Mouse (Mus musculus) frontal cortex, postnatal 25 days (tissue): ENCODE results near the gene Tbcb.
"Not testable (repeated sequence)": the region's sequence is repeated elsewhere in the genome, so short reads cannot be mapped to it uniquely, and the experiment has no call there.

Source experiments
- DNase-seq, 2 experiments: peaks; one replicate each; pipeline ENCODE4 v3.0.0; 2022; ENCODE audit warnings: low spot score in 2 of 2

Gene Tbcb

DNA sequence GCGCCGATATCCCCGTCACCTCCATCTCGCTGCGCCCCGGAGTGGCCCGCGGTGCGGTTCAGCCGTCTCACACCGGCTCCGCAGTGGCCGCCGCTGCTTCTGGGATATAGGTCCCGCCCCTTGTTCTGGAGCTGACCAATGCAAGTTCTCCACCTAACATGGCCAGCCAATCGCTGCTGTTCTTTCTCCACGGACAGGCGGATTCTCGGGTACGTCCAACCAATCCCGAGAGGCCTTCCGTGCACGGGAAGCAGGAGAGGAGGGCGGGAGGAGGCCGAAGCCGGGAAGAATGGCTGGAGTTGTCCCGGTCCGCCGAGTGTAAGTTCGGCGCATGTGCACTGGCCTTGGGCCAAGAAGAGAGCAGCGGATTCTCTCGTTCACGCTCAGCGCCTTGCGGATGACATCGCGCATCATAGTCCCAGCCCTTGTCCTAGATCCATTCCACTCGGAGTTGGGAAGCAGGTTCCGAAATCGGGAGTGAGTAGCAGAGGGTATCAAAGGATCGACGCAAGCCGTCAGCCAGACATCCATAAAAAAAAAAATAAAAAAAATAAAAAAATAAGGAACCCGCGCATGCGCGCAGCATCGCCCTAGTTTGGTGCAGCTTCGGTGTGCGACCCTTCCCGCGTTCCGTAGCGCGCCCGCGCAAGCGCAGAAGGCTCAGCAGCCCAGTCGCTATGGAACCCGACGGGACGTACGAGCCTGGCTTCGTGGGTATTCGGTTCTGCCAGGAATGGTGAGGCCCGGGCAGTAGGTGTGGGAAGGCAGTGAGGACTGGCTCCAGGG, at the start of gene Tbcb, which contains the start of gene Polr2i:
TSS of gene Tbcb (minus strand) at position 604 of the 786 bp plus-strand sequence.
TSS of gene Polr2i (plus strand) at position 280 of the 786 bp plus-strand sequence.
- DNase-seq = peak; percentile 96 to 98

DNA sequence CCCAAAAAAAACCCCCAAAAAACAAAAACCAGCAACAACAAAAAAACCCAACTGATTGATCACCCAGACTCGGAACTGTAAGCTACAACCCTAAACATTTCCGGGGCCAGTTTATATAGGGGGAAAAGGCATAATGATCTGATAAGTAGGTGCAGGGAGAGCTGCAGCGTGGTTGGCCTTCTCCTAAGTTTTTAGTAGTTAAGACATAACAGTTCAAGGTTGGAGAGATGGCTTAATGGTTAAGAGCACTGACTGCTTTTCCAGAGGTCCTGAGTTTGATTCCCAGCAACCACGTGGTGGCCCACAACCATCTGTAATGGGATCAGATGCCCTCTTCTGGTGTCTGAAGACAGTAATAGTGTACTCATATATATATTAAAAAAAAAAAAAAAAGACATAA, 49.5 kb upstream of the Tbcb start:
- DNase-seq = no peak

- peak; percentile 72 to 76 for DNase-seq
These were observed 48.6 kb upstream of the Tbcb start for GRCm38 (mm10) chr7:30280670-30281138.

- DNase-seq = peak; percentile 74 to 81
These were observed 48.0 kb upstream of the Tbcb start, which contains the start of the genes Thap8 and Wdr62 for GRCm38 (mm10) chr7:30279951-30280669. Gene Thap8, plus strand, starts transcription at chr7:30280094. Gene Wdr62, minus strand, starts transcription at chr7:30280419.

GRCm38 (mm10) chr7:30279536-30279935, 47.5 kb upstream of the Tbcb start:
- DNase-seq = no peak

DNA sequence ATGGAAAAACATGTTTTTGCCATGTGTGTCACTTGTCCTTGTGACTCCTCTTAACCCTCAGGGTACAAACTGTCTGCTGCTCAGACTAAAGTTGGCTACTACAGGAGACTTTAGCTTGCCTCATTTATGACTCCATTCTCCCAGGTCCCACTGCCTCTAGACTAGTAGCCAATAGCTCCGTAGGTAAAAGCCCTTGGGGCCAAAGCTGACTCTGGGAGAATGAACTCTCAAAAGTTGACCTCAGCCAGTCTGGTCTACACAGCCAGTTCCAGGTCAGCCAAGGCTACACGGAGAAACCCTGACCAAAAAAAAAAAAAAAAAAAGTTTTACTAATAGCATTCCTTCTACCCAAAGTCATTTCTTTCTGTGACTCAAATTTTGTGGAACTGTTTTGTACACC, 46.8 kb upstream of the Tbcb start:
- DNase-seq = no peak

DNA sequence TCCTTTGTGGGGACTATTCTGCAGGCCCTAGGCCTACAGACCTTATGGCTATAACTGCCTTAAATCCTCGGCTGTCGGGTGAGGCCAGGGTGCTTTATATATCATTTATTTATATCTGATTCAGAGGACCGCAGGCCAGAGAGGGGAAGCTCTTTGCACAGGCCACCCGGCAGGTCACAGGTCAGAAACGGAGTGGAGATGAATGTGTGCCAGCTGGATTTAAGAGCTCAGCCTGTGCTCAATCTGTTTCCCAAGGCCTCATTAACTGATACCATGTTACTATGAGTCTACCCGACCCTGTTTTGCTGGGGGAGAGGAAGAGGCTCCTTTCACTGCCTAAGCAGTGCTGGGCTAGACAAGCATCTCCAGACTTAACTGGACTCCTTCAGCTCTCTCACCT, 42.3 kb upstream of the Tbcb start:
- DNase-seq = no peak

- no peak for DNase-seq
These were observed 37.6 kb upstream of the Tbcb start for GRCm38 (mm10) chr7:30269641-30270040.

DNA sequence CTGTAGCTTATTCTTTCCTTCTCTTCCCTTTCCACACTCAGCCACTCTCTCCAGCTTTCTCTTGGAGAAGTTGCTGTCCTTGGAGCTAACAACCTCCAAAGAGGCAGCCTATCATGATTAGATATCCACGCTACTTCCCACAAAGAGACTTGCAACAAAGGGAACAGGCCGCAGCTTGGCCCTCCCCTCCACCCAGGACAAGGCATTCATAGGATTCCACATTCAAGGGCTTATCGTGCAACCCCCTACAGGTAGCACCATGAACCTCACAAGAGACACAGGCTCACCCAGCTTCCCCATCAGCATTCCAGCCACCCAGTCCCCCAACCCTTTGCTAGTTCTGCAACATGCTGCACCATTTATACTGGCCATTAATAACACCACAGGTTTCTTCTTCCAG, 34.7 kb upstream of the Tbcb start:
- no peak for DNase-seq

GRCm38 (mm10) chr7:30265935-30266334, 33.9 kb upstream of the Tbcb start:
- DNase-seq = no peak

GRCm38 (mm10) chr7:30265531-30265930, 33.5 kb upstream of the Tbcb start:
- no peak for DNase-seq

DNA sequence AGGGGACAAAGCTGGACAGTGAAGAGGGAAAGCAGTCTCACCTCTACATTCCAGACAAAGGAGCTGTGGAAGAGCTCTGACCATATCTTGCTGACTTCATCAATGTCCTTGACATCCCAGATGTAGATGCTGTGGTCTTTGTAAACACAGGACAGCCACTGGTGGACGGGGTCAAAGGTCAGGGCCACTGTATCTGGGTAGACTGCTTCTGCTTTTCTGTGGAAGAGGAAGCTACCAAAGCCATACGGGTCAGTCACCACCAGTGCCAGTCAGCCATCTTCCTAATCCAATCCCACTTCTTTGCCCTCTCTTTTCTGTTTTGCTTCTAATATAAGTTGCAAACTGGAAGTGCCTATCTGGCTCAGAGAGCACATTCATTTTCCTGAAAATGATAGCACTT, 33.0 kb upstream of the Tbcb start:
- no peak for DNase-seq

- DNase-seq = no peak
These were observed 20.2 kb upstream of the Tbcb start for GRCm38 (mm10) chr7:30251956-30252954.

DNA sequence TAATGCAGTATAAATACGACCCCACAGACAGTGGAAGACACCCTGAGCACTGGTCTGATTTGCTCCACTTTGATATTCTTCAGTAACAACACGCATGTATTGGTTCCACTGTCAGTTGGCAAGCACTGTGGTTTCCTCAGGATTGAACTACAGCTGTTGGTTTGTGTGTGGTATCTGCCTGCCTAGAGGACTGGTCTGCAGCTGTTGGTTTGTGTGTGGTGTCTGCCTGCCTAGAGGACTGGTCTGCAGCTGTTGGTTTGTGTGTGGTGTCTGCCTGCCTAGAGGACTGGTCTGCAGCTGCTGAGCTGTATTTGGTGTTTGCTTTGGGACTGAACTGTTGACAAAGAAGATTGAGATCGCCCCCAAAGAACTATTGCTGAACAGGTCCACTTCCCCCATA, 5.3 kb upstream of the Tbcb start:
- DNase-seq = not testable (repeated sequence)

- no peak for DNase-seq
These were observed 3.6 kb upstream of the Tbcb start, which contains the start of gene Ovol3 for GRCm38 (mm10) chr7:30235625-30236024. Gene Ovol3, minus strand, starts transcription at chr7:30235725.

DNA sequence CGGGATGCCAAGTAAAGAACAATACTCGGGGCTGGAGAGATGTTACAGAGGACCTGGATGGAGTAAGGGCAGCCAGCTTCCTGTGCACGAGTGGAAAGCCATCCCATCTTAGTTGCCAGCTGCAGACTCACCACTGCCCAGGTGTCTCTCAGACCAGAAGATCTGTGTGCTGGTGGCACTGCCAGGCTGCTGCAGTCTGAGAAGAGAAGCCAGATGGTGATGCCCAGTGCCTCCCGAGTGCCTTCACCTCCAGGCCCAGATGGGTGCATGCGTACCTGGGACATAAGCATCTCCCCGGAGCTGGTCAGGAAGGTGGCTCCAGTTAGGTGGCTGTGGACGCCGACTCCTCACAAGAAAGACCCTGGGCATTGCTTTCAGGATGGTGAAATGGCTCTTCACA, 3.0 kb upstream of the Tbcb start:
- DNase-seq = no peak

DNA sequence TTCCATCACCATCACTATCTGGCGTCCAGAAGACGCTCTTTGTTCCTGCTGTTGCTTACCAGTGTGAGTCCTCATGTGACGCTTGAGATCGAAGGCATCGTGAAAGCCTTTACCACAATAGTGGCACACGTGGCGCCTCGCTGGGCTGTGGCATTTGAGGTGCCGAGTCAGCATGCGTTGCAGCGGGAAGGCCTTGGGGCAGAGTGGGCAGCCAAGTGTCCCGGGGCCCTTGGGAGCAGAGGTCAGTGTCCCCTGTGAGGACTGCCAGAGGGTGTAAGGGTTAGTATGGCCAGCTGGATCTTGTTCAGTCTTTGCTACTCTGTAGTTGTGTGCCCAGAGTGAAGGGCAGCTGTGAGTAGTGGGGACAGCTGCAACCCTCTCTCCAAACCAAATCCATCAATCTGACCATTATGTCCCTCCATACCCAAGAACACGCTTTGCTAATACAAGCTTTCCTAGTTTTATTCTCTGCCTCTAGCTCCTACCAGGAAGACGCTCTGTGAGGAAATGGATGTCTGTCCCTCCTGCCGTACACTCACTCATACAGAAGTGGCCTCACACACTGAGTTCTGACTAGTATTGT, 2.3 kb upstream of the Tbcb start:
- DNase-seq = no peak

GRCm38 (mm10) chr7:30233387-30233786, 1.3 kb upstream of the Tbcb start:
- no peak for DNase-seq

DNA sequence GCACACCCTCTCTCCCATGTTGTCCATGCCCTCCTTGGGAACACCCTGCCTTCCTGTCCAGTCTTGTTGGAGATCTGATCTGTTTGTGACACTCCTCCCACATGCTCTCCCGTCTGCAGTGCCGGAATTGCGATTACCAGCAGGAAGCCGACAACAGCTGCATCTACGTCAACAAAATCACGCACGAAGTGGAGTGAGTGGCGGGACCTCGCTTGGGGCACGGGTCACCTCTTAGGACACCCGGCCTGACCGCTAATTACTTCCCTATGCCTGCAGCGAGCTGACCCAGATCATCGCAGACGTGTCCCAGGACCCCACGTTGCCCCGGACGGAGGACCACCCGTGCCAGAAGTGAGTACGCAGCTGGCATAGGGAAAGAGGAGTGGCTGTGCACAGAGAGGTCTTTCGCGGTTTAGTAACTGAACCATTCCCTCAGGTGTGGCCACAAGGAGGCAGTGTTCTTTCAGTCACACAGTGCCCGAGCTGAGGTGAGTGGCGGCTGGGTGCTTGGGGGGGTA, 618 bp upstream of the Tbcb start:
- no peak for DNase-seq

DNA sequence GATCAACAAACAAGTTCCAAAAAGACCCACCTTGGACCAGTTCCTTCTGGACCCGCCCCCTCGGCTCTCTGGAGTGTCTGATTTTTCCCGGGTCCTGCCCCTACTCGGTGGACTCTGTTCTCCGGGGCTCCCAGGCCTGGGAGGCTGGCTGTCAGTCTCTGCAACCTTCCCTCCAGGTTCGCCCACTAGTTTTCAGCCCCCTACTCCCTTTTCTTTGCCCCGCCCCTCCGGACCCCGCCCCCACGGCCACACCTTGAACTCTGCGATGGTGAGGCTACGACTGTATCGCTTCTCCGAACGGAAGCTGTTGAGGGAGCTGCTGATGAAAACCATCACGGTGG, 774 bp downstream of the Tbcb start:
- DNase-seq = no peak

- DNase-seq = no peak
These were observed 7.9 kb downstream of the Tbcb start for GRCm38 (mm10) chr7:30224206-30224605.
